Mouse (Mus musculus) lung, adult 2 months (tissue): ENCODE measurements around the gene Ralb.

ENCODE experiments used
- CTCF ChIP-seq: fragments of 200-500 bp; IDR thresholded peaks from 2 replicates; pipeline ENCODE4 v1.5.1; 2011; ENCODE audit warnings: mild to moderate bottlenecking, low read length, control low read depth; ENCODE audit not compliant: insufficient read depth
- POLR2A ChIP-seq: fragments of 200-500 bp; IDR thresholded peaks from 2 replicates; pipeline ENCODE4 v1.6.1; 2011; ENCODE audit warnings: low read depth, mild to moderate bottlenecking, control low read depth, low read length, borderline replicate concordance; ENCODE audit errors: extremely low read depth

DNA sequence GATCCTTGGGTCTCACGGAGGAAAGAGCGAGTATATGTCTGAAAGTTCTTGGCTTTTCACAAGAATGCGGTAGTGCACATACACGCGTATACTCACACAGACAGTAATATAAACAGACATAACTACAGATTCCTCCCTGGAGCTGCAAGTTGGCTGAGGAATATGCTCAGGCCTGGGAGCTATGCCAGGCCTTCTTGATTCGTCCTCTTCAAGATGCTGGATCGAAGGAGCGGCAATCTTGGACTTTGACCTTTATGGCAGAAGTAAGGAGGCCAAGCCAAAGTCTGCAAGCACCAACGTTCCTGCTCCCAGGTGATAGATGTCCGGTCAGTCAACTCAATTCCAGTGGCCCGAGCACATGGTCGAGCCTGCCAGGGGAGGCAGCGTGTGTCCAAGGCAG lies 26.3 kb upstream of the Ralb start:
- TF ChIP-seq CTCF (no peak), POLR2A (no peak)
